In genomic region chr4:39699347-39699746, GRCm38 (mm10) we compare ENCODE assay signal across 15 mouse cellular contexts.
DNase-seq lines count a peak whose midpoint lies in the region.
"Had no signal": no experiment of that assay in that cellular context is flagged by ENCODE, and none has a peak within 500 bp of the region (broad histone marks: within the 10 kb centered on the region; RNA-seq: fewer than 3 reads in every experiment).

No protein-coding gene starts in this region.

- DNase-seq in frontal cortex, adult 2 months (ENCODE audit: extremely low spot score in 1 of 2, low spot score in 1 of 2): peak; percentile 3 to 40
- no peak for DNase-seq in frontal cortex, postnatal 14 days (ENCODE audit: low spot score in 2 of 2)
- DNase-seq in layer of hippocampus, adult 9-11 months: peak; percentile 24
- no peak for DNase-seq in layer of hippocampus, postnatal 36 days
- peak; percentile 18 for DNase-seq in right cerebral cortex, adult 18-20 months
- no peak for DNase-seq in right cerebral cortex, postnatal 14 days
- peak; percentile 50 for DNase-seq in telencephalon, adult 2 months (ENCODE audit: low read depth, low spot score)
- DNase-seq in gastrocnemius, adult 8-10 months (ENCODE audit: low spot score in 2 of 2): no peak
- DNase-seq: adrenal gland, postnatal 10 days; adrenal gland, postnatal 25 days; cerebellum, adult 11-12 months; cerebellum, adult 2 months; cerebellum, adult 9-10 months; cerebellum, postnatal 10 days; cerebellum, postnatal 25 days had no signal

Comparison
In these comparisons a context has a peak if more than half of its experiments do, and no peak if none do; other contexts are left out.
1. DNase-seq: peak in frontal cortex, adult 2 months (2 of 2), layer of hippocampus, adult 9-11 months (single experiment), right cerebral cortex, adult 18-20 months (single experiment) and telencephalon, adult 2 months (single experiment); none in frontal cortex, postnatal 14 days (0 of 2), layer of hippocampus, postnatal 36 days (0 of 2), right cerebral cortex, postnatal 14 days (single experiment) and gastrocnemius, adult 8-10 months (0 of 2).